Mouse (Mus musculus): Measurements from ENCODE around the gene Plxna3. TPM values are rescaled to one million over a fixed set of nuclear protein-coding genes. Genes with fewer than 3 reads are reported as not detected.

Plxna3 gene
- polyA plus RNA-seq, 1 experiment from 2014 or later = 25.3 TPM

- H3K9ac ChIP-seq = no peak overlapping the region
- no peaks in the 10 kb centered on the region for H3K9me3 ChIP-seq
- peaks cover 31% of the 10 kb centered on the region for H3K36me3 ChIP-seq
- H3K27ac ChIP-seq = no peak overlapping the region
- ATAC-seq (ENCODE audit: low FRiP score, low read depth) = no peak
- 56% methylated on average over 2 of the region's 2 CpGs for WGBS
- H3K27me3 ChIP-seq = no peaks in the 10 kb centered on the region
- no peak overlapping the region for H3K4me2 ChIP-seq (replicated peaks)
- H3K4me1 ChIP-seq = no peaks in the 10 kb centered on the region
- H3K4me3 ChIP-seq = no peak overlapping the region
These were observed 55.6 kb downstream of the Plxna3 start for GRCm38 (mm10) chrX:74384451-74384850.

- Histone ChIP-seq H3K27ac (no peak overlapping the region), H3K9me3 (no peaks in the 10 kb centered on the region), H3K4me3 (no peak overlapping the region), H3K4me2 (replicated peaks) (no peak overlapping the region), H3K36me3 (peaks cover 34% of the 10 kb centered on the region), H3K27me3 (no peaks in the 10 kb centered on the region), H3K4me1 (peaks cover 6% of the 10 kb centered on the region; the same call in 1 of the 2 replicates), H3K9ac (no peak overlapping the region)
- no peak for ATAC-seq (ENCODE audit: low FRiP score, low read depth)
These were observed 59.3 kb downstream of the Plxna3 start for GRCm38 (mm10) chrX:74388153-74388552.

GRCm38 (mm10) chrX:74392535-74393443 is 63.9 kb downstream of the Plxna3 start, which contains the start of the genes Fam3a and Ikbkg:
Gene Fam3a, minus strand, starts transcription at chrX:74393272.
Gene Ikbkg, plus strand, starts transcription at chrX:74393290.
- Histone ChIP-seq H3K9me3 (no peaks in the 10 kb centered on the region), H3K9ac (peak within 1 kb of the TSS; percentile 79), H3K27ac (peak within 1 kb of the TSS; percentile 87), H3K4me3 (peak within 1 kb of the TSS; percentile 56), H3K27me3 (no peaks in the 10 kb centered on the region), H3K4me1 (peaks cover 6% of the 10 kb centered on the region; the same call in 1 of the 2 replicates), H3K4me2 (replicated peaks) (peak within 1 kb of the TSS; percentile 66), H3K36me3 (peaks cover 3% of the 10 kb centered on the region; the same call in 1 of the 2 replicates)
- WGBS = 10% methylated on average over 28 of the region's 30 CpGs
- peak; percentile 100 for ATAC-seq (ENCODE audit: low FRiP score, low read depth)

Small RNAs within 50 kb of the gene (microRNA-seq; reads per million reads assigned to microRNA genes)
- gene Mir7092 = not detected

Other genes starting within 250 kb of the Plxna3 start
- not detected in 2 replicates for gene Opn1mw, start 201.6 kb upstream of the Plxna3 start, polyA plus RNA-seq (2015; fragmentation: Nextera tagmentation; extraction: Ambion mirVana)
- 12.5 and 12.8 TPM in 2 replicates for gene Mecp2, start 193.7 kb upstream of the Plxna3 start, polyA plus RNA-seq (2015; fragmentation: Nextera tagmentation; extraction: Ambion mirVana)
- not detected in 2 replicates for gene Tex28, start 161.2 kb upstream of the Plxna3 start, polyA plus RNA-seq (2015; fragmentation: Nextera tagmentation; extraction: Ambion mirVana)
- 0.05 TPM in 1 of 2 replicates, not detected in the other for gene Tktl1, start 151.8 kb upstream of the Plxna3 start, polyA plus RNA-seq (2015; fragmentation: Nextera tagmentation; extraction: Ambion mirVana)
- gene Flna, start 79.2 kb upstream of the Plxna3 start, polyA plus RNA-seq (2015; fragmentation: Nextera tagmentation; extraction: Ambion mirVana) = 275 and 314 TPM in 2 replicates
- gene Emd, start 74.4 kb upstream of the Plxna3 start, polyA plus RNA-seq (2015; fragmentation: Nextera tagmentation; extraction: Ambion mirVana) = 26.7 and 27.8 TPM in 2 replicates
- 828 and 885 TPM in 2 replicates for gene Rpl10, start 58.3 kb upstream of the Plxna3 start, polyA plus RNA-seq (2015; fragmentation: Nextera tagmentation; extraction: Ambion mirVana)
- 91.0 and 92.2 TPM in 2 replicates for gene Taz, start 47.2 kb upstream of the Plxna3 start, polyA plus RNA-seq (2015; fragmentation: Nextera tagmentation; extraction: Ambion mirVana)
- gene Dnase1l1, start 46.7 kb upstream of the Plxna3 start, polyA plus RNA-seq (2015; fragmentation: Nextera tagmentation; extraction: Ambion mirVana) = 11.7 and 12.0 TPM in 2 replicates
- gene Atp6ap1, start 32.0 kb upstream of the Plxna3 start, polyA plus RNA-seq (2015; fragmentation: Nextera tagmentation; extraction: Ambion mirVana) = 127 and 128 TPM in 2 replicates
- 247 and 260 TPM in 2 replicates for gene Gdi1, start 24.1 kb upstream of the Plxna3 start, polyA plus RNA-seq (2015; fragmentation: Nextera tagmentation; extraction: Ambion mirVana)
- 73.5 and 76.5 TPM in 2 replicates for gene Fam50a, start 16.0 kb upstream of the Plxna3 start, polyA plus RNA-seq (2015; fragmentation: Nextera tagmentation; extraction: Ambion mirVana)
- gene Lage3, start 24.6 kb downstream of the Plxna3 start, polyA plus RNA-seq (2015; fragmentation: Nextera tagmentation; extraction: Ambion mirVana) = 114 and 115 TPM in 2 replicates
- 62.2 and 68.2 TPM in 2 replicates for gene Ubl4a, start 44.2 kb downstream of the Plxna3 start, polyA plus RNA-seq (2015; fragmentation: Nextera tagmentation; extraction: Ambion mirVana)
- 19.6 and 21.3 TPM in 2 replicates for gene Slc10a3, start 44.3 kb downstream of the Plxna3 start, polyA plus RNA-seq (2015; fragmentation: Nextera tagmentation; extraction: Ambion mirVana)
- 42.3 and 43.5 TPM in 2 replicates for gene Fam3a, start 64.2 kb downstream of the Plxna3 start, polyA plus RNA-seq (2015; fragmentation: Nextera tagmentation; extraction: Ambion mirVana)
- gene Ikbkg, start 64.2 kb downstream of the Plxna3 start, polyA plus RNA-seq (2015; fragmentation: Nextera tagmentation; extraction: Ambion mirVana) = 18.2 and 18.4 TPM in 2 replicates
- 45.6 and 47.0 TPM in 2 replicates for gene G6pdx, start 100.1 kb downstream of the Plxna3 start, polyA plus RNA-seq (2015; fragmentation: Nextera tagmentation; extraction: Ambion mirVana)
- 2.1 and 4.3 TPM in 2 replicates for gene Gm6880, start 152.3 kb downstream of the Plxna3 start, polyA plus RNA-seq (2015; fragmentation: Nextera tagmentation; extraction: Ambion mirVana)
- gene Olfr1326-ps1, start 245.8 kb downstream of the Plxna3 start, polyA plus RNA-seq (2015; fragmentation: Nextera tagmentation; extraction: Ambion mirVana) = not detected in 2 replicates